Mouse (Mus musculus) kidney, adult 2 months (tissue): ENCODE measurements around the gene Chrna9.

ENCODE experiments used
- CTCF ChIP-seq: fragments of 200-500 bp; conservative IDR thresholded peaks from 2 replicates; pipeline ENCODE4 v1.5.1; 2011; ENCODE audit warnings: low read depth, mild to moderate bottlenecking, control low read depth, low read length, moderate library complexity, mixed read lengths; ENCODE audit not compliant: insufficient read depth, insufficient read length
- POLR2A ChIP-seq: fragments of 200-500 bp; IDR thresholded peaks from one replicate; pipeline ENCODE4 v1.6.1; 2011; ENCODE audit warnings: low read depth, low read length, control low read depth

- TF ChIP-seq POLR2A (no peak), CTCF (no peak)
Observed at GRCm38 (mm10) chr5:65933258-65933657, 1.5 kb upstream of the Chrna9 start.
